In genomic region chr5:35970380-35971105, GRCm38 (mm10) we compare ENCODE assay signal across 7 mouse cellular contexts.
A peak's percentile ranks its signal among the peaks of the same experiment; 100 is the strongest.
DNase-seq lines count a peak whose midpoint lies in the region; ATAC-seq lines count a peak whose summit lies in the region.

No protein-coding gene starts in this region.

- H3K27me3 ChIP-seq in heart, embryonic 15.5 days = no peaks in the 10 kb centered on the region
- no peaks in the 10 kb centered on the region for H3K27me3 ChIP-seq in stomach, embryonic 14.5 days (ENCODE audit: control insufficient read depth, insufficient read depth, low read length)

- H3K4me1 ChIP-seq in heart, embryonic 15.5 days (replicated peaks) = peaks cover 47% of the 10 kb centered on the region
- H3K4me1 ChIP-seq in stomach, embryonic 14.5 days (ENCODE audit: control insufficient read depth, insufficient read depth, low read length) = peaks cover 42% of the 10 kb centered on the region

- H3K27ac ChIP-seq in heart, embryonic 15.5 days = peak overlapping the region; percentile 46
- H3K27ac ChIP-seq in stomach, embryonic 14.5 days (ENCODE audit: low read length) = peak overlapping the region; percentile 59

- 61% methylated on average over 12 of the region's 12 CpGs for WGBS in heart, embryonic 15.5 days
- WGBS in stomach, embryonic 14.5 days = 40% methylated on average over 12 of the region's 12 CpGs

- peak; percentile 90 for DNase-seq in brain, adult 2 months (ENCODE audit: low read depth, low spot score)
- peak; percentile 28 for DNase-seq in cerebellum, adult 9-11 months
- peak; percentile 73 for DNase-seq in kidney, postnatal 14 days
- peak; percentile 61 for DNase-seq in lung, postnatal 14 days
- DNase-seq in urinary bladder, postnatal 25 days (ENCODE audit: low spot score) = no peak

- no peak overlapping the region for H3K4me3 ChIP-seq in heart, embryonic 15.5 days
- H3K4me3 ChIP-seq in stomach, embryonic 14.5 days (ENCODE audit: low read depth, low read length) = no peak overlapping the region

- H3K4me2 ChIP-seq in heart, embryonic 15.5 days = no peak overlapping the region
- H3K4me2 ChIP-seq in stomach, embryonic 14.5 days (replicated peaks; ENCODE audit: low read depth, low read length) = no peak overlapping the region

- H3K9me3 ChIP-seq in heart, embryonic 15.5 days (replicated peaks) = no peaks in the 10 kb centered on the region
- no peaks in the 10 kb centered on the region for H3K9me3 ChIP-seq in stomach, embryonic 14.5 days (ENCODE audit: control insufficient read depth, low read depth, low read length)

- H3K9ac ChIP-seq in heart, embryonic 15.5 days = no peak overlapping the region
- H3K9ac ChIP-seq in stomach, embryonic 14.5 days (replicated peaks; ENCODE audit: low read depth, low read length) = no peak overlapping the region

- peaks cover 50% of the 10 kb centered on the region for H3K36me3 ChIP-seq in heart, embryonic 15.5 days
- peaks cover 14% of the 10 kb centered on the region; the same call in 1 of the 2 replicates for H3K36me3 ChIP-seq in stomach, embryonic 14.5 days (ENCODE audit: control insufficient read depth, insufficient read depth, low read length)

- ATAC-seq in heart, embryonic 15.5 days (replicated peaks; ENCODE audit: insufficient number of reproducible peaks, insufficient read depth, low FRiP score, low read depth) = no peak
- no peak; the same call in 1 of the 2 replicates for ATAC-seq in stomach, embryonic 14.5 days (ENCODE audit: insufficient number of reproducible peaks, insufficient read depth, low FRiP score, low read depth)
